Mouse (Mus musculus) gonadal fat pad, adult 2 months (tissue): ENCODE measurements around the gene Chrna4. TPM values are rescaled to one million over a fixed set of nuclear protein-coding genes. Genes with fewer than 3 reads are reported as not detected.

ENCODE experiments used
- polyA plus RNA-seq: library from polyadenylated mRNA; depleted of rRNA; stranded (reverse); fragments of >200 nt; gene quantifications from 2 replicates; pipeline ENCODE4 v1.2.3, GENCODE M21; 2012; rRNA removed

The Chrna4 gene
- polyA plus RNA-seq, 1 experiment: 0.07 TPM

Other genes starting within 250 kb of the Chrna4 start
- gene Ythdf1, start 122.6 kb downstream of the Chrna4 start, polyA plus RNA-seq: 42.2 and 45.4 TPM in 2 replicates
- gene Birc7, start 114.5 kb downstream of the Chrna4 start, polyA plus RNA-seq: 0.09 TPM in 1 of 2 replicates, not detected in the other
- gene Nkain4, start 88.8 kb downstream of the Chrna4 start, polyA plus RNA-seq: 28.8 and 29.0 TPM in 2 replicates
- gene Arfgap1, start 76.3 kb downstream of the Chrna4 start, polyA plus RNA-seq: 85.3 and 109 TPM in 2 replicates
- gene Col20a1, start 57.0 kb downstream of the Chrna4 start, polyA plus RNA-seq: 1.4 and 1.5 TPM in 2 replicates
- 0.07 and 0.13 TPM in 2 replicates for gene Kcnq2, start 91.8 kb upstream of the Chrna4 start, polyA plus RNA-seq
- gene Eef1a2, start 113.5 kb upstream of the Chrna4 start, polyA plus RNA-seq: 0.78 TPM in 1 of 2 replicates, not detected in the other
- gene Ppdpf, start 143.7 kb upstream of the Chrna4 start, polyA plus RNA-seq: 96.9 and 106 TPM in 2 replicates
- 0.05 and 0.10 TPM in 2 replicates for gene Ptk6, start 159.2 kb upstream of the Chrna4 start, polyA plus RNA-seq
- gene Srms, start 169.6 kb upstream of the Chrna4 start, polyA plus RNA-seq: 0.81 and 1.2 TPM in 2 replicates
- 1.8 and 2.7 TPM in 2 replicates for gene Fndc11, start 176.5 kb upstream of the Chrna4 start, polyA plus RNA-seq
- gene Helz2, start 198.5 kb upstream of the Chrna4 start, polyA plus RNA-seq: 12.1 and 15.8 TPM in 2 replicates
- gene Gmeb2, start 244.5 kb upstream of the Chrna4 start, polyA plus RNA-seq: 13.5 and 14.6 TPM in 2 replicates